Mouse (Mus musculus): Measurements from ENCODE around the gene Grid1. TPM values are rescaled to one million over a fixed set of nuclear protein-coding genes. Genes with fewer than 3 reads are reported as not detected.
A peak's percentile ranks its signal among the peaks of the same experiment; 100 is the strongest.

Grid1 gene
- polyA plus RNA-seq, 1 experiment from 2014 or later = 2.4 TPM

GRCm38 (mm10) chr14:35152450-35152849, 332.5 kb downstream of the Grid1 start:
- no peaks in the 10 kb centered on the region for H3K36me3 ChIP-seq
- H3K27ac ChIP-seq = no peak overlapping the region
- 88% methylated on average over 3 of the region's 3 CpGs for WGBS
- no peaks in the 10 kb centered on the region for H3K4me1 ChIP-seq
- no peak overlapping the region for H3K9ac ChIP-seq
- no peaks in the 10 kb centered on the region for H3K9me3 ChIP-seq
- ATAC-seq (ENCODE audit: low FRiP score, low read depth) = no peak
- H3K27me3 ChIP-seq (replicated peaks) = no peaks in the 10 kb centered on the region
- no peak overlapping the region for H3K4me3 ChIP-seq
- no peak overlapping the region for H3K4me2 ChIP-seq (replicated peaks)

GRCm38 (mm10) chr14:35153701-35154277, 333.9 kb downstream of the Grid1 start:
- Histone ChIP-seq H3K4me1 (no peaks in the 10 kb centered on the region), H3K36me3 (no peaks in the 10 kb centered on the region), H3K9ac (no peak overlapping the region), H3K4me2 (replicated peaks) (no peak overlapping the region), H3K9me3 (no peaks in the 10 kb centered on the region), H3K27ac (no peak overlapping the region), H3K27me3 (replicated peaks) (no peaks in the 10 kb centered on the region), H3K4me3 (no peak overlapping the region)
- 77% methylated on average over 3 of the region's 3 CpGs for WGBS
- ATAC-seq (ENCODE audit: low FRiP score, low read depth) = no peak

GRCm38 (mm10) chr14:35154364-35154763, 334.5 kb downstream of the Grid1 start:
- Histone ChIP-seq H3K9ac (no peak overlapping the region), H3K4me1 (no peaks in the 10 kb centered on the region), H3K36me3 (no peaks in the 10 kb centered on the region), H3K4me2 (replicated peaks) (no peak overlapping the region), H3K27me3 (replicated peaks) (no peaks in the 10 kb centered on the region), H3K9me3 (no peaks in the 10 kb centered on the region), H3K27ac (no peak overlapping the region), H3K4me3 (no peak overlapping the region)
- ATAC-seq (ENCODE audit: low FRiP score, low read depth) = no peak
- WGBS = 62% methylated on average over 3 of the region's 3 CpGs

DNA sequence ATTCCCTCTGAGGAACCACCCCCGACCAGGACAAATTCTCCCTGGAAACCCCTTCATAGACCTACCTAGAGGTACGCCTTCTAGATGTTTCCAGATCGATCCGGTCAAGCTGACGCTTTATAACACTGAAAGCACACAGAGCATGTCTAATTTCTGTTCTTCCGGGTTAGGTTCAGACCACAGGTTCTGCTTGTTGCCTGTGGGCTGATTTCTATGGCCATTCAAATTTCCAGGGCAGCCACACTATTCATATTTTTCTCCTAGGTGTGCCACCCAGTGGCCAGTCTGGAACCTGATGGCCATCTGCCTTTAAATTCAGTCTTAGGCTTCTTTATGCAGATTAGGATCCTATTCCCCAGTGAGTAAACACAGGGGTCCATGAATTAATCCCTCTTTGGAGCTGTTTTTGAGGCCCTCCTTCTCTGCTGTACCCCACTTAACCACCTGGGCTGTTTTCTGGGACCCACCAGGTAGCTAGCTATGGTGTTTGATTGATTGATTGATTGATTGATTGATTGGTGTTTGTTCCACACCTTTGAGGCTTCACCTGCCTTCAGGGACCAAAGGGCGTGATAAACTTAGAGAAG, 337.3 kb downstream of the Grid1 start:
- Histone ChIP-seq H3K27ac (no peak overlapping the region), H3K4me1 (no peaks in the 10 kb centered on the region), H3K4me2 (replicated peaks) (no peak overlapping the region), H3K9me3 (no peaks in the 10 kb centered on the region), H3K4me3 (no peak overlapping the region), H3K27me3 (replicated peaks) (no peaks in the 10 kb centered on the region), H3K36me3 (no peaks in the 10 kb centered on the region), H3K9ac (no peak overlapping the region)
- 0 out of 2 replicates have a peak, but pooled peaks have one; percentile 56 for ATAC-seq (ENCODE audit: low FRiP score, low read depth)
- WGBS = 80% methylated on average over 7 of the region's 7 CpGs

DNA sequence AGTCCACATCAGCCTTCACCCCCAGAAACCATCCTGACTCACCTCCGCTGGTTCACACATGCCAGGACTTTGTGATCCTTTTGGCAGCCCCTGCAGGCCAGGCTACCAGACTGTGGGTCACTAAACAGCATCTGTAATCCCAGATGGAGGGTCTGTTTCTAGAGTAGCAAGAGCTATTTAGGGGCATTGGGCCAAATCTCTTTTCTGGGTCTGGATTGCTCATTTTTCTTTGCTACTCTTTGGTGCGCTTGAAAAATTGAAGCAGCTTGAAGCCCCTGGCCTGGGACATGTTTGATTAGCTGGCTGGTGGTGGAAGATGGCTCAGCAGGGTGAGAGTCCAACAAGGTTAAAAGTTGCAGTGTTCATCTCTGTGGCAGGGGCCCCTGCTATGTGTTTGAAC, 339.4 kb downstream of the Grid1 start:
- Histone ChIP-seq H3K9ac (no peak overlapping the region), H3K9me3 (no peaks in the 10 kb centered on the region), H3K27ac (no peak overlapping the region), H3K4me3 (no peak overlapping the region), H3K4me2 (replicated peaks) (no peak overlapping the region), H3K27me3 (replicated peaks) (no peaks in the 10 kb centered on the region), H3K4me1 (no peaks in the 10 kb centered on the region), H3K36me3 (no peaks in the 10 kb centered on the region)
- no peak for ATAC-seq (ENCODE audit: low FRiP score, low read depth)
- WGBS = 89% methylated on average over 2 of the region's 2 CpGs

GRCm38 (mm10) chr14:35167451-35167850, 347.5 kb downstream of the Grid1 start:
- 80% methylated on average over 2 of the region's 2 CpGs for WGBS

DNA sequence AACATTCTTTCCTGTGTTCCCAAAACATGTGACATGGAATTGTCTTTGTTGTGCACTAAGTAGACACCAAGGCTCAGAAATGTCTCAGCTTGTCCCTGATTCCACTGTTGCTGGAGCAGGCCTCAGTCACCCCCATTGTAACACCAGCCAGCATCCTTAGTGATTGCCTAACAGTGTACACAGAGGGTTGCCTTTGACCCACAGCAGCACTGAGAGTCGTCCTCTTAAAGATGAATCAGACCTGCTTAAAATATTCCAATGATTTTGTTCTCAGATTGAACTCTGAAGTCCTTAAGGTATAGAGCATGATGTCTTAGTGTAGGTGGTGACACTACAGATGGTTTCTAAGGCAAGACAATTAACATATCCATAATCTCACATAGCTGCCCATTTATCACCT, 354.0 kb downstream of the Grid1 start:
- H3K4me1 ChIP-seq = no peaks in the 10 kb centered on the region
- H3K27ac ChIP-seq = no peak overlapping the region
- no peak overlapping the region for H3K4me3 ChIP-seq
- H3K9me3 ChIP-seq = no peaks in the 10 kb centered on the region
- H3K36me3 ChIP-seq = no peaks in the 10 kb centered on the region
- no peak for ATAC-seq (ENCODE audit: low FRiP score, low read depth)
- no peak overlapping the region for H3K9ac ChIP-seq
- WGBS = 61% methylated on average over 1 of the region's 1 CpGs
- no peaks in the 10 kb centered on the region for H3K27me3 ChIP-seq (replicated peaks)
- no peak overlapping the region for H3K4me2 ChIP-seq (replicated peaks)

More at GRCm38 (mm10) chr14:35167451-35167850, 347.5 kb downstream of the Grid1 start:
- no peak for ATAC-seq (ENCODE audit: low FRiP score, low read depth)
- H3K36me3 ChIP-seq = no peaks in the 10 kb centered on the region
- H3K4me1 ChIP-seq = no peaks in the 10 kb centered on the region
- H3K27ac ChIP-seq = no peak overlapping the region
- H3K4me2 ChIP-seq (replicated peaks) = no peak overlapping the region
- H3K9me3 ChIP-seq = no peaks in the 10 kb centered on the region
- no peak overlapping the region for H3K4me3 ChIP-seq
- H3K9ac ChIP-seq = no peak overlapping the region
- H3K27me3 ChIP-seq (replicated peaks) = no peaks in the 10 kb centered on the region

DNA sequence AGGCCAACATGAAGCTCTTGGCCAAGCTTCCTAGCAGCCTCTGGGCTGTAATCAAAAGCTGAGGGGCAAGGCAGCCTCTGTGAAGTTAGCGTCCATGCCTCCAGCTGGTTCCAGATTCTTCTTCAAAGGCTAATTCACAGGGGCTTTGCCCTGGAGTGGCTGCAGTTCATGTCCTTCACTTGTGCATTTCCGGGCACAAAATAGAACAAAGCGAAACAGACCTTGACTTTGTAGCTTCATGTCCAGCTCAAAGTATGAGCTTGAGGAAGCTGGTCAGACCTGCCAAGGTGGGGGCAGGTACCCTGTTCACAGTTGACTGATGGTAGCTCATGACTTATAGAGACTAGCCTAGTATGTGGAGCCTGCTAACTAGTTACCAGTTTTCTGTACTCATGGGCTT, 356.1 kb downstream of the Grid1 start:
- WGBS = 88% methylated on average over 3 of the region's 3 CpGs
- no peaks in the 10 kb centered on the region for H3K36me3 ChIP-seq
- ATAC-seq (ENCODE audit: low FRiP score, low read depth) = no peak
- no peak overlapping the region for H3K4me2 ChIP-seq (replicated peaks)
- H3K27ac ChIP-seq = no peak overlapping the region
- no peaks in the 10 kb centered on the region for H3K27me3 ChIP-seq (replicated peaks)
- H3K9me3 ChIP-seq = no peaks in the 10 kb centered on the region
- no peaks in the 10 kb centered on the region for H3K4me1 ChIP-seq
- H3K9ac ChIP-seq = no peak overlapping the region
- no peak overlapping the region for H3K4me3 ChIP-seq

- no peak for ATAC-seq (ENCODE audit: low FRiP score, low read depth)
- Histone ChIP-seq H3K9ac (no peak overlapping the region), H3K4me2 (replicated peaks) (no peak overlapping the region), H3K36me3 (no peaks in the 10 kb centered on the region), H3K27me3 (replicated peaks) (no peaks in the 10 kb centered on the region), H3K4me1 (no peaks in the 10 kb centered on the region), H3K27ac (no peak overlapping the region), H3K4me3 (no peak overlapping the region), H3K9me3 (no peaks in the 10 kb centered on the region)
Observed at GRCm38 (mm10) chr14:35179076-35179475, 359.2 kb downstream of the Grid1 start.

DNA sequence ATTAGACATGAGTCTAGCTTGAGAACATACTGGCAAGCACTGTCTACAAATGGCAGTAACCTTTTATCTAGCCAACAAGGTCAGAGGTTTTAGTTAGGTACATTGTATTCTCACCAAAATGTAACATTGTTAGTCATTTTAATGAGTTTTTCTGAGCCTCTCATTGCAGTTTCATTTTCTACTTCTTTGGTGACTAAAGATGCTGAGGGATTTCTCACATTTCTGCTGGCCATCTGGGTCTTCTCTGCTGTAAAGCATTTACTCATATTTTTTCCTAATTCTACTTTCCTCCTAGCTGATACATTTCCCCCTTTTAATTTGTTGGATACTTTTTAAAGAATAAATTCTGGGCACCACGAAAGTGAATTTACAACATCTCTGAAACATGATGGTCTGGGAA, 365.5 kb downstream of the Grid1 start:
- Histone ChIP-seq H3K9ac (no peak overlapping the region), H3K4me2 (replicated peaks) (no peak overlapping the region), H3K4me3 (no peak overlapping the region), H3K27ac (no peak overlapping the region), H3K36me3 (no peaks in the 10 kb centered on the region), H3K27me3 (replicated peaks) (no peaks in the 10 kb centered on the region), H3K9me3 (no peaks in the 10 kb centered on the region), H3K4me1 (no peaks in the 10 kb centered on the region)
- WGBS = 82% methylated on average over 1 of the region's 1 CpGs
- no peak for ATAC-seq (ENCODE audit: low FRiP score, low read depth)

DNA sequence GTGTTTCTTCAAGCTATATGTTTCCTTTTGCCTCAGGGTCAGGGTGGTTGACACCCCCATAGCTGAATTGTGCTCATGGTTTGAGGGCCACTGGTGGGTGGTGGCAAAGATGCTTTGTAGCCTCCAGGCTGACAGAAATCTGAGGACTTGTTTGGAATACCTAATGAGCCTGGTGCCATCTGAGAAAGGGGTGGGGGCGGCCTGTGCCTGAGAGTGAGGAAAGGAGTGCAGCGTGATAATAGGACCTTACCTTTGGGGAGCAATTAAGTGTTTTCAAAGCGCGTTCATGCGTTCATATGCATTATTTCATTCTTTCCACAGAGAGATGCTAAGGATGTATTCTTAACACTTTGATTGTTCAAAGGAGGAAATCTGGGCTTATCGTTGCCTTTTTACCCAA, 372.3 kb downstream of the Grid1 start:
- no peak for ATAC-seq (ENCODE audit: low FRiP score, low read depth)
- WGBS = 85% methylated on average over 6 of the region's 6 CpGs
- Histone ChIP-seq H3K9me3 (no peaks in the 10 kb centered on the region), H3K4me1 (no peaks in the 10 kb centered on the region), H3K4me2 (replicated peaks) (no peak overlapping the region), H3K27ac (no peak overlapping the region), H3K36me3 (no peaks in the 10 kb centered on the region), H3K9ac (no peak overlapping the region), H3K4me3 (no peak overlapping the region), H3K27me3 (replicated peaks) (no peaks in the 10 kb centered on the region)

DNA sequence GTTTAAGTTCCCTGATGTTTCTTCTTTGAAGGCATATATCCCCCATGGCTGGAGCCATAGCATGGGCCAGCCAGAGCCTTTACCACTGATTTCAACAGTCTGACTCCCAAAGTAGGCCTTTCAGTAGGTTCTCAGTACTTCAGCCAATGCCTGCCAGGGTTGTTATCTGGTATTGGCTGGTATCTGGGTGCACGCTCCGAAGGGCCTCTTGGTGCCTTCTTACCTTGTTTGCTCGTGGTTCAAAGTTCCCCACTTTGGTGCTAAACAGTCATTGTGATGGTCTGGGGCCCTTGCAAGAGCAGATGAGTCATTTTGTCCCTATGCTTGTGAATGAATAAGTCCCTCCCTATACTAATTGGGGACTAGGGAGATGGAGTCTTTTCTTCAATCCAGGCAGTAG, 377.5 kb downstream of the Grid1 start:
- 89% methylated on average over 3 of the region's 3 CpGs for WGBS
- Histone ChIP-seq H3K9ac (no peak overlapping the region), H3K36me3 (no peaks in the 10 kb centered on the region), H3K4me1 (no peaks in the 10 kb centered on the region), H3K27ac (no peak overlapping the region), H3K9me3 (no peaks in the 10 kb centered on the region), H3K27me3 (replicated peaks) (no peaks in the 10 kb centered on the region), H3K4me2 (replicated peaks) (no peak overlapping the region), H3K4me3 (no peak overlapping the region)
- ATAC-seq (ENCODE audit: low FRiP score, low read depth) = no peak

- ATAC-seq (ENCODE audit: low FRiP score, low read depth) = no peak
- WGBS = 84% methylated on average over 4 of the region's 4 CpGs
- H3K4me1 ChIP-seq = no peaks in the 10 kb centered on the region
- no peak overlapping the region for H3K4me2 ChIP-seq (replicated peaks)
- no peak overlapping the region for H3K27ac ChIP-seq
- no peak overlapping the region for H3K4me3 ChIP-seq
- H3K9ac ChIP-seq = no peak overlapping the region
- no peaks in the 10 kb centered on the region for H3K27me3 ChIP-seq (replicated peaks)
- H3K9me3 ChIP-seq = no peaks in the 10 kb centered on the region
- no peaks in the 10 kb centered on the region for H3K36me3 ChIP-seq
Observed at GRCm38 (mm10) chr14:35198447-35198846, 378.5 kb downstream of the Grid1 start.

Measured in neural tube, embryonic 12.5 days (tissue).